Mouse (Mus musculus) thymus, postnatal 10 days (tissue): ENCODE data around the gene Gsx2.

Source experiments
- DNase-seq, 2 experiments: peaks; one replicate each; pipeline ENCODE4 v3.0.0; 2021; ENCODE audit warnings: low spot score in 2 of 2

Gsx2 gene

GRCm38 (mm10) chr5:75076326-75077050, 1.1 kb downstream of the Gsx2 start:
- no peak for DNase-seq

GRCm38 (mm10) chr5:75077051-75077380, 1.6 kb downstream of the Gsx2 start:
- no peak for DNase-seq

GRCm38 (mm10) chr5:75079564-75079963, 4.2 kb downstream of the Gsx2 start:
- no peak for DNase-seq

GRCm38 (mm10) chr5:75082439-75082838, 7.0 kb downstream of the Gsx2 start:
- DNase-seq, result no peak

GRCm38 (mm10) chr5:75083061-75083460, 7.7 kb downstream of the Gsx2 start:
- no peak for DNase-seq

GRCm38 (mm10) chr5:75083591-75084392, 8.4 kb downstream of the Gsx2 start:
- DNase-seq, result no peak

- DNase-seq, result no peak
Observed at GRCm38 (mm10) chr5:75084393-75084870, 9.0 kb downstream of the Gsx2 start.

GRCm38 (mm10) chr5:75084871-75085520, 9.6 kb downstream of the Gsx2 start:
- DNase-seq, result no peak

- no peak for DNase-seq
Observed at GRCm38 (mm10) chr5:75085521-75085875, 10.1 kb downstream of the Gsx2 start.

GRCm38 (mm10) chr5:75085906-75086305, 10.5 kb downstream of the Gsx2 start:
- no peak for DNase-seq

GRCm38 (mm10) chr5:75106511-75106910, 31.1 kb downstream of the Gsx2 start:
- DNase-seq, result no peak

GRCm38 (mm10) chr5:75109368-75109767, 34.0 kb downstream of the Gsx2 start:
- DNase-seq, result no peak

GRCm38 (mm10) chr5:75111781-75112180, 36.4 kb downstream of the Gsx2 start:
- DNase-seq, result no peak

- DNase-seq, result peak in 1 of 2 experiments; percentile 45
Observed at GRCm38 (mm10) chr5:75118840-75119239, 43.4 kb downstream of the Gsx2 start.

- DNase-seq, result no peak
Observed at GRCm38 (mm10) chr5:75121646-75122045, 46.2 kb downstream of the Gsx2 start.
